Mouse (Mus musculus) forebrain, embryonic 10.5 days (tissue): ENCODE measurements at regions not wholly inside any gene's neighbourhood (a gene's known extent, or its start where the extent isn't known, plus 50 kb on each side); places are given as distances from the start of the nearest gene placed in this dataset.

Experiments
- DNase-seq: peaks from one replicate; pipeline ENCODE4 v3.0.0-alpha.2; 2017; ENCODE audit warnings: low spot score; ENCODE audit errors: extremely low spot score
- H3K27ac ChIP-seq: fragments of 300-500 bp; sonication (generic); 2 replicates; pipeline ENCODE4 v1.5.1; 2016; ENCODE audit warnings: mild to moderate bottlenecking
- H3K27me3 ChIP-seq: fragments of 300-500 bp; sonication (generic); 2 replicates; pipeline ENCODE4 v1.6.1; 2016; ENCODE audit warnings: mild to moderate bottlenecking; ENCODE audit not compliant: poor library complexity, severe bottlenecking
- H3K36me3 ChIP-seq: fragments of 300-500 bp; sonication (generic); replicated peaks from 2 replicates; pipeline ENCODE4 v1.6.1; 2016; ENCODE audit warnings: mild to moderate bottlenecking, moderate library complexity
- H3K4me1 ChIP-seq: fragments of 300-500 bp; sonication (generic); 2 replicates; pipeline ENCODE4 v1.6.1; 2016
- H3K4me3 ChIP-seq: fragments of 300-500 bp; sonication (generic); 2 replicates; pipeline ENCODE4 v1.5.1; 2016; ENCODE audit warnings: mild to moderate bottlenecking, moderate library complexity
- H3K9me3 ChIP-seq: fragments of 300-500 bp; sonication (generic); 2 replicates; pipeline ENCODE4 v1.6.1; 2016; ENCODE audit warnings: mild to moderate bottlenecking, moderate library complexity
- WGBS: fragments of 180-500 bp; shearing (Covaris S2); methylation state at CpG from one replicate; pipeline ENCODE4 v1.1.7; 2016; 5-methylcytosine and 5-hydroxymethylcytosine counted together

DNA sequence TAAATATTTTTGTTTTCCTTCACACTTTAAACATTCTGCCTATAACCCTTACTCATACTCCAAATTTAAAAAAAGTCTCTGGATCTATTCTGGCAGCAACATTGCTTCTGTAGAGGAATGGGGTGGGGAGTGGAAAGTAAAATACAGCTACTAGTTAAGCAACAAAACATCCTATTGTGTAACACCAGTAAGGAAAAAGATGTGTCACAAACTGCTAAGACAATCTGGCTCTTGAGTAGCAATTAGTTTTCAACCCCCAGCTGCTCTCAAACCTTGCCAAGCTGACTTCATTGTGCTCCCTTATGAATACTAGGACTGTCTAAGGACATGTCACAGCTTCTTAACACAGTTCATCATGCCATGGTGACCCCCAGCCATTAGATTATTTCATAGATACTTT is 500.2 kb upstream of the Tenm2 start:
- H3K4me1 ChIP-seq: no peaks in the 10 kb centered on the region
- H3K27me3 ChIP-seq: no peaks in the 10 kb centered on the region
- no peaks in the 10 kb centered on the region for H3K36me3 ChIP-seq
- H3K4me3 ChIP-seq: no peak overlapping the region
- no peak for DNase-seq
- no peak overlapping the region for H3K27ac ChIP-seq
- no peaks in the 10 kb centered on the region for H3K9me3 ChIP-seq

DNA sequence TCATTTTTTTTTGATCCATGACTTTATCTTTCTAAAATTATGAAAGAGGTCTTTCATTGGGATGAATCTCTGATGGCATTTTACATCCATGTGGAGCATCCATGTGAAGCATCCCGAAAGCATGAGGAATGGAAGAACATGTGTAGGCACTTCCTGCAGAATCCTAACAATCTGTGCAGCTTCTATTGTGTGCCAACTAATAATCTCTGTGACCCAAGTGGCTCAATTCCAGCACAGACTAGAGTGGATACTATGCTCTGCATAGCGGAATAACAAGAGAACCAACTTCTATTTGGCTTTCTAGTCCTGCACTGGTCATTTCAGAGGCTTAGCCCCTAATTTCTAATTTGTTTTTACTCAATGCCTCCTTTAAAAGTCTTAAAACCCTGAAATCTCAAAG is 499.7 kb upstream of the Tenm2 start:
- 77% methylated on average over 2 of the region's 2 CpGs for WGBS
- H3K4me1 ChIP-seq: no peaks in the 10 kb centered on the region

DNA sequence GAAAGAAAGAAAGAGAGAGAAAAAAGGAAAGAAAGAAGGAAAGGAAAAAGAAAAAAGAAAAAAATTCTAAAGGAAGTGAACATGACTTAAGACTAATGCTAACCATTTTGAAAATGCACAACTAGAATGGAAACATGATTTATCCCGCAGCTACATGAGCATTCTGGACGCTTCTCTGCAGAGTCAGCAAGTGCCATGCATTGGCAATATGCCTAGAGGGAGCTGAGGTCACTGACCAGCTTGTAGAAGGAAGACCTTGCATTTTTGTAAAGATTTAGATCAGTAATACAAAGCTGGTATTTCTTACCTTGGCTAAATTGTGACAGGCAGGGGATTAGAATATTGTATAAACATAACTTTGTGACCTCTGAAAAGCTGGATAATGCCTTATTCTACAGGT is 461.2 kb upstream of the Tenm2 start:
- no peak overlapping the region for H3K4me3 ChIP-seq
- WGBS: 89% methylated on average over 2 of the region's 2 CpGs

More for the DNA sequence above, 499.7 kb upstream of the Tenm2 start:
- no peaks in the 10 kb centered on the region for H3K27me3 ChIP-seq
- H3K27ac ChIP-seq: no peak overlapping the region
- no peaks in the 10 kb centered on the region for H3K36me3 ChIP-seq
- H3K4me3 ChIP-seq: no peak overlapping the region
- DNase-seq: no peak
- H3K9me3 ChIP-seq: no peaks in the 10 kb centered on the region

DNA sequence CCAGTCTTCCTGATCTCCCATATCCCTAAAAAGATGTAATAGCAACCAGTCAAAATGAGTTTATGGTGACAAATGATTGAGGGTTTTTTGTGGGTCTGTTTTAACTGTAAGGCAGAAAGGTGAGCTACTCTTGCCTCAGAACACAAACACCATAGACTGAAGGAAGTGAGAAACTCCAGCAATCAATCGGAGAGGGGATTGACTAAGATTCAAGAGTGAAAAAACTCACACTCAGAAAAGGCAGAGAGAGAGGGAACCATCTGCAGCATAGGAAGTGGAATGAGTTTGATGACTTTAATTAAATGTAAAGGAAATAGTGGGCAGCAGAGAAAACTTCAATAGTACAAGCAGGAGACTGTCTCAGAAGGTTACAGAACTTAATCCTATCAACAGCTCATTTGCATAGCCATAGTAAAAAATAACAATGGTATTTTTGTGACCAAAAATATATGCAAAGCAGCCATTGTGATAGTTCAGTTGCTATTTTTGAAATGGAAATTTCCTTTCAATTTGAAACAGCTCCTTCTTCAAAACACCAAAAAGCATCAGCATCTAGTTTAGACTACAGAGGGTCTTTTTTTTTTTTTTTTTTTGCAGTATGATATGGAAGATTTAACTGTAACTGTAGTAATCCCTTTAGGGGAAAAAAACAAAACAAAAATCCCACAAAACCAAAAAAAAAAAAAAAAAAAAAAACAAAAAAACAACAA is 442.9 kb upstream of the Tenm2 start:
- Histone ChIP-seq H3K9me3 (no peaks in the 10 kb centered on the region), H3K27ac (no peak overlapping the region), H3K4me3 (no peak overlapping the region), H3K36me3 (no peaks in the 10 kb centered on the region), H3K27me3 (no peaks in the 10 kb centered on the region), H3K4me1 (peaks cover 11% of the 10 kb centered on the region)
- DNase-seq: no peak
- 53% methylated on average over 1 of the region's 1 CpGs for WGBS

More for the DNA sequence above, 461.2 kb upstream of the Tenm2 start:
- no peaks in the 10 kb centered on the region for H3K36me3 ChIP-seq
- no peaks in the 10 kb centered on the region for H3K27me3 ChIP-seq
- no peaks in the 10 kb centered on the region for H3K9me3 ChIP-seq
- no peak overlapping the region for H3K27ac ChIP-seq
- no peaks in the 10 kb centered on the region for H3K4me1 ChIP-seq
- DNase-seq: no peak

DNA sequence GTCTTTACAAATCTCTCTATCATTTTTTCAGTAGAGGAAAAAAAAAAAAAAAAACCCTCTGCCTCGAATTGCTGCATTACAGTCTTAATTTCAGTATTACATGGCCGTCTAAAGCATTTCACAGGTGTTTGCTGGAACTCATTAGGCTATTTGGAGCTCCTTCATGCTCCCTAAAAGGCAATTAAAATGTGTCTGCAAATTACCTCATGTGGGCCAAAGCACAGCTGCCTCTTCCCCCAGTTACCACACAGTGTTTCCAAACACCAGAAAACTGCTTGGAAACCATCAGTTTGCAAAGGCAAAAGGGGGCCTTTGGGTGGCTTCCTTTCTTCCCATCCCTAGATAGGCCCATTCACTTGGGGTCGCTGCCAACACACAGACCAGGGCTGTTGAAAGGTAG is 435.6 kb upstream of the Tenm2 start:
- Histone ChIP-seq H3K4me1 (peaks cover 15% of the 10 kb centered on the region), H3K9me3 (no peaks in the 10 kb centered on the region), H3K36me3 (no peaks in the 10 kb centered on the region), H3K4me3 (no peak overlapping the region), H3K27me3 (no peaks in the 10 kb centered on the region), H3K27ac (no peak overlapping the region)
- 61% methylated on average over 3 of the region's 3 CpGs for WGBS
- DNase-seq: no peak

DNA sequence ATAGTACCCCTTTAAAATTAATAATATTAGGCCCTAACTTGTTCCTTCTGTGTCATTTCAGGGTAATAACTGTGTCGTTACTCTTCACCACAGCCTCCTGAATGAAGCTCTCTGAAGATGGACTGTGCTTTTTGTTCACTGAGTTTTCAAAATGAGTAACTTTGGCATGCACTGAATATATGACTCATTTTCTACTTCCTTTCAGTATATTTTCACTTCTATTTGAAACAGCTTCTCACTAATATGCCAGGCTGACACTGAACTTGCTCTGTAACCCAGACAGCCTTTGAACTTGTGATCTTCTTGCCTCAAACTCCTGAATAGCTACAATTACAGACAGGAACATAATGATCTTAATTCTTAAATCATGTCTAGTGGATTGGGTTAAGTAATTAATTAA is 431.2 kb upstream of the Tenm2 start:
- no peak overlapping the region for H3K4me3 ChIP-seq
- 88% methylated on average over 1 of the region's 1 CpGs for WGBS
- H3K27me3 ChIP-seq: no peaks in the 10 kb centered on the region
- H3K4me1 ChIP-seq: peaks cover 8% of the 10 kb centered on the region
- H3K9me3 ChIP-seq: no peaks in the 10 kb centered on the region
- DNase-seq: no peak
- no peaks in the 10 kb centered on the region for H3K36me3 ChIP-seq
- no peak overlapping the region for H3K27ac ChIP-seq

DNA sequence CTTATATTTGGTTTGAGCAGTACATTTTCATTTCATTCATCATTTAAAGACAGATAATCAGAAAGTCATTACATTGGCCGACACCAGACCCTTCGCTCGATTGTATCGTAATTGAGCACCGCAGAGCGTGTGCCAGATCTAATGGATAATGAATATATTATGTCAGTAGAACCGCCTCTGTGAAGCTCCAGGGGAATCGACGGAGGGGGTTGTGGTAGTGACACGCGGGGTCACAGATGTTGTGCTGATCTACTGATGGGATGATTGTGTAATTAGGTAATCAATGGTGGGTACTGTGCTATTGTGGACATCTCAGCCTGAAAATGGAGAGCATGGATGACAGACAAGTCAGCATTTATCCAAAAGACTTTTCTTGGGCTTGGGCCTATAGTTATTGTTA is 414.3 kb upstream of the Tenm2 start:
- Histone ChIP-seq H3K36me3 (no peaks in the 10 kb centered on the region), H3K4me1 (no peaks in the 10 kb centered on the region), H3K4me3 (no peak overlapping the region), H3K27me3 (no peaks in the 10 kb centered on the region), H3K9me3 (no peaks in the 10 kb centered on the region), H3K27ac (no peak overlapping the region)
- 90% methylated on average over 11 of the region's 11 CpGs for WGBS
- DNase-seq: no peak

DNA sequence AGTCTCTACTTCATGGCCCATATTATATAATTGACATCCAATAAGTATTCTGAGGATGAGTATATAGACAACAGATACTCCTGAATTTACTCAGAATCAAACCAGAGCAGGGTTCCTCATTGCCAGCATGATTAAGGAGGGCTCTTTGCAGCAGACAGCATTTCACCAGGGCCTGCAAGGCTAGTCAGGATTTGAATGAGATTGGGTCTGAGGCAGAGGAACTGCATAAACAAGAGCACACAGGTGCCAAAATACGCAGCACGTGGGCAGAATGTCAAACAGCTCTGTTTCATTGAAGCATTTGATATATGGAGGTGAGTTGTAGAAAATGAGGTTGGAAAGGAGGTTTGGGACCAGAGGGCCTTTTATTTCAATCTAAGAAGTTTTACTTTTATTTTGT is 387.5 kb upstream of the Tenm2 start:
- DNase-seq: no peak
- Histone ChIP-seq H3K27me3 (no peaks in the 10 kb centered on the region), H3K27ac (no peak overlapping the region), H3K4me1 (no peaks in the 10 kb centered on the region), H3K9me3 (no peaks in the 10 kb centered on the region), H3K36me3 (no peaks in the 10 kb centered on the region), H3K4me3 (no peak overlapping the region)
- WGBS: 84% methylated on average over 2 of the region's 2 CpGs

DNA sequence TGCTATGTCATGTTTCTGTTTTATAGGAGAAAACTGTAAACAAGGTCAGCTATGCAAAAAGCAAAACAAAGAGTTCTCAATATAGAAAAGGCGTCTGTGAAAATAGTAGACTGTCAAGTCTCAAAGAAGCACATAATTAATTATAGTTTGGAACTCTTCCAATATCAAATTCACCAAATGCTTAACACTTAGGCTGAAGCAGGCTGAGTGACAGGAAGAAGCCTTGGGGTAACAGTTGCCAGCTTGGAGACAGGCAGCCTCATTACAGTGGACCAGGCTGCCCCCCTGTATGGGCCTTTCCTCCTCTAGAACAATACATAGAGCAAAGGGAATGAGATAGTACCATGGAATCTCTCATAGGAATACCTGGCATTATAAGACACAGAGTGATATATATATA is 364.8 kb upstream of the Tenm2 start:
- no peak overlapping the region for H3K4me3 ChIP-seq
- no peak overlapping the region for H3K27ac ChIP-seq
- no peaks in the 10 kb centered on the region for H3K9me3 ChIP-seq
- no peaks in the 10 kb centered on the region for H3K36me3 ChIP-seq
- peaks cover 11% of the 10 kb centered on the region for H3K4me1 ChIP-seq
- H3K27me3 ChIP-seq: no peaks in the 10 kb centered on the region
- no peak for DNase-seq
- WGBS: 78% methylated on average over 1 of the region's 1 CpGs

DNA sequence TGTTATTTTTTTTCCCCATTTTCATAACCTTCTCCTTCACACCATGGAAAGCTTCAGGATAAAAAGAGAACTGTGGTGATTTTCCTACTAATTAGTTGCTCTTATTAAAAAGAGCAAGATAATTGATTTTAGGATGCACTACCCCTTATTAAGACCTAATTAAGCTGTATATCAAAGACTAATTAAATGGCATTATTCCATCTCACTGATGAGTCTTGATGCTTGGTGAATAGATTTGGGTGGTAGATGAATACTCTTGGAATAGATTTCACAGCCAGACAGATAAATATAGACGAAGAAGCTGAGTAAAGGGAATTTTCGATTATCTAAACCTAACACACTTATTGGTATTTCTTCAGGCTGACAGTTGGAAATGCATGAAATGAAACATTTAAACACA is 346.5 kb upstream of the Tenm2 start:
- H3K27ac ChIP-seq: no peak overlapping the region
- no peak overlapping the region for H3K4me3 ChIP-seq
- DNase-seq: no peak
- H3K36me3 ChIP-seq: no peaks in the 10 kb centered on the region
- H3K4me1 ChIP-seq: no peaks in the 10 kb centered on the region
- H3K9me3 ChIP-seq: no peaks in the 10 kb centered on the region
- WGBS: 83% methylated on average over 2 of the region's 2 CpGs
- H3K27me3 ChIP-seq: no peaks in the 10 kb centered on the region

DNA sequence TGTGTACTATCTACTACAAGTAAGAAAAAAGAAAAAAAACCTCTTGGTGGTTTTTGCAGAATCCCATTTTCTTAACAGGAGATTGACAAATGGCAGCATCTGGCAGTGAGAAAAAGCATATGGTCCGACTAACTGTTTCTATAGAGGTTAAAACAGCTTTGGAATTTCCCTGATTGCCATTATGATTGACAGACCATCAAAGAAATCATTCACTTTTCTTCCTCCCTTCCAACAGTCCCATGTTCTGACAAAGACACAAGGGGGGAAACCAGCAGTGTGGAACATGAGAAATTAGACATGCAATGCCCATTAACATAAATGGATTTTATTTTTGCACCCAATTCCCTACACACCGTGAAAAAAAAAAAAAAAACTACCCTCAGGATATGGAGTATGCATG is 297.9 kb upstream of the Tenm2 start:
- Histone ChIP-seq H3K4me1 (peaks cover 30% of the 10 kb centered on the region), H3K36me3 (no peaks in the 10 kb centered on the region), H3K27ac (no peak overlapping the region), H3K9me3 (no peaks in the 10 kb centered on the region), H3K27me3 (no peaks in the 10 kb centered on the region), H3K4me3 (no peak overlapping the region)
- DNase-seq: no peak
- 77% methylated on average over 2 of the region's 2 CpGs for WGBS

DNA sequence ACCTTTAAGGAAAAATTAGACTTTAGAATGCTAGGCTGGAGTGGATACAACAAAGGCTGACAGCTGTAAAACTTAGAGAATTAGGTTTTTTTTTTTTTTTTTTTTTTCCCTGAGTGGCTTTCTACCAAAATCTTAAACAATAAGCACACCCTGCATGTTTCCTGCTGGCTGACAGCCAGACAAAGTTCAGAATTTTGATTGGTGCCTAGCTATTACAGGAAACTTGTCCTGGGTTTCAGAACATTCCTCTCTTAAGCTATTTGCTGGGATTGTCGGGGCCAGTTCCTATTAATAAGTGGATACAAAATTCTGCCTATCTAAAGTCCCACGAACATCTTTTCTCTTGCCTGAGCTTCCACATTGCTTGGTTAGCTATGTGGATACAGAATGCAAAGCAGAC is 296.7 kb upstream of the Tenm2 start:
- no peak for DNase-seq
- WGBS: 75% methylated on average over 2 of the region's 2 CpGs
- no peak overlapping the region for H3K4me3 ChIP-seq

DNA sequence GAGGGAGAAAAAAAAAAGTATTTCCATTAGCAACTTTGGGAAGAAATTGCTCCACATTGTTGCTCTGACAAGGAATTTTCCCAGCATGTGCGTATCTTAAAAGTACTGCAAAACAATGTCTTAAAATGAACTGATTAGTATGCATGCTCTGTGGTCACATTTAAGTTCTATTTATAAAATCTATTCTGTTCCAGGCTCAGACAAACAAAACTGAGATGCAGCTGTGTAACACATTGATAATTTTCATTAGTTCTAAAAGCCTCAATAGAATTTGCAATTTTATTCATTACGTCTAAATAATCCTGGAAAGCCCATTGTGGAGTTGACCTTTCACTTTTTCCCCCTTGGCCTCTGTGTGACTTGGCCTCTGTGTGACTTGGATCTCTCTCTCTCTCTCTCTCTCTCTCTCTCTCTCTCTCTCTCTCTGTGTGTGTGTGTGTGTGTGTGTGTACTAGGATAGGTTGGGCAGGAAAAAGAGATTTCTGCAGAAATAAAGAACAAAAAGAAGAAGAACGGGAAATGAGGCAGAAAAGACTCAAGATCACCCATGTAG is 262.8 kb upstream of the Tenm2 start:
- WGBS: 27% methylated on average over 3 of the region's 3 CpGs
- no peak for DNase-seq
- no peak overlapping the region for H3K27ac ChIP-seq
- no peak overlapping the region for H3K4me3 ChIP-seq
- peaks cover 46% of the 10 kb centered on the region for H3K27me3 ChIP-seq
- H3K36me3 ChIP-seq: no peaks in the 10 kb centered on the region
- no peaks in the 10 kb centered on the region for H3K9me3 ChIP-seq
- H3K4me1 ChIP-seq: peaks cover 24% of the 10 kb centered on the region

More for the DNA sequence above, 296.7 kb upstream of the Tenm2 start:
- no peak overlapping the region for H3K27ac ChIP-seq
- no peaks in the 10 kb centered on the region for H3K36me3 ChIP-seq
- H3K27me3 ChIP-seq: no peaks in the 10 kb centered on the region
- H3K9me3 ChIP-seq: no peaks in the 10 kb centered on the region
- peaks cover 38% of the 10 kb centered on the region for H3K4me1 ChIP-seq

DNA sequence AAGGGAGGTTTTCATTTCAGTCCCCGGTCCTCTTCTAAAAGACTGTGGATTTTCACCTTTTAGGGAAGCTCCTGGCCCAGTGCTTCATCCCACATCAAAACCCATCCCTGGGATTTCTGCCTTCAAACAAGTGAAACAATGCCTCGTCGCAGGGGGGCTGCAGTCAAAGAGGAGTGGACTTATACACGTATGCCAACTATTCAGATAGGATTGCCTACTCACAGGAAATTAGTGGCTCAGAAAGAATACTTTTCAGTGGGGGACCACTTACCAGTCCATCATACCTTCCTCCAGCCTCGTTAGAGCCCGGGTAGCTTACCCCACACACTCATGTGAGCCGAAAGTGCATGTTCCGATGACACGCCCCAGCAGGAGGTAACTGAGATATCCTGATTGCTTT is 262.1 kb upstream of the Tenm2 start:
- Histone ChIP-seq H3K9me3 (no peaks in the 10 kb centered on the region), H3K27ac (no peak overlapping the region), H3K27me3 (peaks cover 46% of the 10 kb centered on the region), H3K36me3 (no peaks in the 10 kb centered on the region), H3K4me3 (no peak overlapping the region), H3K4me1 (peaks cover 24% of the 10 kb centered on the region)
- DNase-seq: peak; percentile 39
- 21% methylated on average over 9 of the region's 9 CpGs for WGBS
